Mouse (Mus musculus) neutrophil, adult 5-6 weeks (primary cell): ENCODE measurements around the gene Olfr869. TPM values are rescaled to one million over a fixed set of nuclear protein-coding genes. Genes with fewer than 3 reads are reported as not detected.

ENCODE experiments used
- ATAC-seq: fragments of 151-379, 151-347 bp; 2 replicates; pipeline ENCODE4 v1.8.0; 2017; ENCODE audit warnings: mild to moderate bottlenecking, moderate TSS enrichment; ENCODE audit not compliant: insufficient number of reproducible peaks, poor library complexity, low FRiP score, severe bottlenecking; ENCODE audit errors: extremely low read depth
- total RNA-seq: library from RNA; stranded (forward); fragments of 200-1000 nt; gene quantifications from 2 replicates; pipeline ENCODE4 v1.2.3, GENCODE M21; 2017

The Olfr869 gene
- not detected in 2 replicates for total RNA-seq

DNA sequence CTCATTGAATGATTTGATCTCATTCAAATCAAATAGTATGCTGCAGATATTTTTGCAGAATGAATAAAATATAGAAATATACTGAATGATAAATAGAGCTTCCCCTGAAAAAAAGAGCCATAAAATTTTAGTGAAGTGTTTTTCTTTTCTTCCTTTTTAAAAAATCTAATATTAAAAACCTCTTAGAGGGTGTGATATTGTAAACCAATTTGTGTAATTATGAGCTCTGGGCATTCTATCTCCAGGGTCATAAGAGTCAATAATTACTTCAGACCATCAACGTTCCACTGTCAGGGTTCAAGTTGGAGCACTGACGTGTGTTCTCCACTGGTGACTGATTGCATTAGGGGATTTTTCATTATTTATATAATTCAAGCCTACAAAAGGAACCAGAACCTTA, at the start of gene Olfr869:
TSS of gene Olfr869 (plus strand) at position 301 of the 400 bp plus-strand sequence.
- no peak for ATAC-seq

DNA sequence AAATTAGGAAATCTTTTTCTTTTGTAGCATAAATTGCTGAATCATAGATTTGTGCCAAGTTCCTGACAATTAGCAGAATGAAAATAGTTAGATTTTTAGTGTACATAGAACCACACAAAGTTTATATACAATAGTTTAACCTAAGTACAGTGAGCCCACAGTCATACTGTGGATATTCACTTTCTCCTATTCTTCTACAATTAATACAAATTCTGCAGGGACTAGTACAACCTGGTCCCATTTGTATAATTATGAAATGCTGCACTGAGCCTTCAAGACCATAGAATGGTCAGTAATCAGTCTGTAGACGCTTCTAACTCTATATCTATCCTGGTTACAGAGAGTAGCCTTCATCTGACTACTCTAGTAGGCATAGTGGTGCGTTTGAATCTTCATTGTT, 30.5 kb upstream of the Olfr869 start, which contains the start of gene Olfr868:
TSS of gene Olfr868 (plus strand) at position 301 of the 400 bp plus-strand sequence.
- no peak for ATAC-seq

DNA sequence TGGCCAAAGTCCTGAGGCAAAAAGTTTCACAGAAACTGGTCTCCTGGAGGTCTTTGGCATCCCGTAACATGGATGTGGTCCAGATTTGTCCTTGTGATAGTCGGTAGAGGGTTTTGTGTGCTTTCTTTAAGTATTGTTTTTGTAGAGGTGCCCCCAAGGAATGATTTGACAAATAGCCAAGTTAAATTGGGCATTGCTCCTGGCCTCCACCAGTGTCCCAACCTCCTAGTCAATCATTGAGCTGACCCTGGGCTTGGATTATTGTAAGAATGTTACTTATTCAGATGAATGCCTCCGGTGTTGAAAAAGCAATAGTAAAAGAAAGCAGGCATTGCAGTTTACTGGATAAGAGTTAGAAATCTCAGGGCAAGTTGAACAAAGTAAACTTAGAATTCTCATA, 20.9 kb downstream of the Olfr869 start:
- ATAC-seq: no peak

DNA sequence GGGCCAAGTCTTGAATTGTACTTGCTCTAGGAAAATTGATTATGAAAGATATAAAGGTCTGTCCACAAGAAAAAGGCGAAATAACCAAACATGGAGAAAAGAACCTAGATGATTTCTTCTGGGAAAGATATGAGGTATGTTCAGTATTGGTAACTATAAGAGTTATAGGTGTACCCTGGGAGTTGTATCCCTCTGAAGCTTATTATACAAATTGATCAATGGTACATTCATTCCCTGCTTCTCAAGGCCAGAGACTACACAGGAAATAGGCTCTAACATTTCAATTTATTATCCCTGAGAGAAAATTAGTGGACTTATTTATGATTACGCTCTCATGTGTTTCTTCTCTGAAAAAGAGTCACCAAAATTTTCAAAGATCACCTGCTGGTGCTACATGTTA, 45.1 kb downstream of the Olfr869 start, which contains the start of gene Olfr870:
TSS of gene Olfr870 (minus strand) at position 101 of the 400 bp plus-strand sequence.
- no peak for ATAC-seq

DNA sequence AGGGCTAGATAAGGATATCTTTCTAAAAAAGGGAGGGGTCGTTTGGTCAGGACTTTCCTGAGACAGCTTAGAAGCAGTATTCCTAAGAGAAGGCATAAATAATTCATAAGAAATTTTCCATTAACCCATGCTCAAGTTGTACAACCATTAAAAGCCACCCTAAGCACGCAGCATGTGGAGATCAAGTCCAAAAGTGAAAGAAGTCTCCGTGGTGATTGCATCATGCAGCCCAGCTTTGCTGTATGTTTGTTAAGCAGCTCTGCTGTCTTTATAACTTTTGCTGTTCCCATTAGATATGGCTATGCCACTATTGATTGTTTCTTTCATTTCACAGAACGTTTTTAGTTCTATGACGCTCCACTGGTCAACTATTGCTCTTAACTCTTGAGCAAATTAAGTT, 50.7 kb downstream of the Olfr869 start:
- no peak for ATAC-seq

Other genes with a start within 250 kb of the Olfr869 start
- not detected in 2 replicates for gene Olfr862, start 241.0 kb upstream of the Olfr869 start, total RNA-seq
- 0.47 and 0.49 TPM in 2 replicates for gene Olfr77, start 212.1 kb upstream of the Olfr869 start, total RNA-seq
- gene Olfr866, start 101.0 kb upstream of the Olfr869 start, total RNA-seq: not detected in 2 replicates
- gene Olfr867, start 71.4 kb upstream of the Olfr869 start, total RNA-seq: not detected in 2 replicates
- not detected in 2 replicates for gene Olfr868, start 30.4 kb upstream of the Olfr869 start, total RNA-seq
- not detected in 2 replicates for gene Olfr870, start 45.0 kb downstream of the Olfr869 start, total RNA-seq
- gene Olfr871, start 83.2 kb downstream of the Olfr869 start, total RNA-seq: not detected in 2 replicates
- not detected in 2 replicates for gene Olfr872, start 108.1 kb downstream of the Olfr869 start, total RNA-seq
- gene Olfr39, start 153.3 kb downstream of the Olfr869 start, total RNA-seq: not detected in 2 replicates
- gene Olfr873, start 169.5 kb downstream of the Olfr869 start, total RNA-seq: not detected in 2 replicates
- 0.35 TPM in 1 of 2 replicates, not detected in the other for gene Olfr18, start 207.1 kb downstream of the Olfr869 start, total RNA-seq